Mouse (Mus musculus) right cerebral cortex, postnatal 10 days (tissue): ENCODE data around the gene Prph.
"Not testable (repeated sequence)": the region's sequence is repeated elsewhere in the genome, so short reads cannot be mapped to it uniquely, and the experiment has no call there.

Experiments used
- DNase-seq, 2 experiments: peaks; one replicate each; pipeline ENCODE4 v3.0.0; 2021; ENCODE audit warnings: low spot score in 2 of 2

The Prph gene

GRCm38 (mm10) chr15:99033498-99034270 is 21.3 kb upstream of the Prph start:
- DNase-seq: no peak

GRCm38 (mm10) chr15:99035431-99035830 is 19.5 kb upstream of the Prph start:
- DNase-seq: peak; percentile 48 to 53

GRCm38 (mm10) chr15:99036249-99036905 is 18.6 kb upstream of the Prph start:
- no peak for DNase-seq

GRCm38 (mm10) chr15:99038025-99038424 is 16.9 kb upstream of the Prph start:
- no peak for DNase-seq

GRCm38 (mm10) chr15:99038797-99039196 is 16.2 kb upstream of the Prph start:
- no peak for DNase-seq

- DNase-seq: no peak
Observed at GRCm38 (mm10) chr15:99039306-99039705, 15.7 kb upstream of the Prph start.

GRCm38 (mm10) chr15:99039996-99040919 is 14.7 kb upstream of the Prph start:
- DNase-seq: no peak

GRCm38 (mm10) chr15:99040920-99041856 is 13.8 kb upstream of the Prph start:
- DNase-seq: no peak

GRCm38 (mm10) chr15:99042334-99042733 is 12.6 kb upstream of the Prph start:
- no peak for DNase-seq

GRCm38 (mm10) chr15:99044854-99045253 is 10.1 kb upstream of the Prph start:
- DNase-seq: no peak

GRCm38 (mm10) chr15:99045734-99046133 is 9.2 kb upstream of the Prph start:
- DNase-seq: not testable (repeated sequence)

GRCm38 (mm10) chr15:99049473-99050253 is 5.3 kb upstream of the Prph start:
- peak; percentile 73 to 74 for DNase-seq

GRCm38 (mm10) chr15:99053373-99053772 is 1.6 kb upstream of the Prph start:
- DNase-seq: no peak

GRCm38 (mm10) chr15:99055511-99055961 is 562 bp downstream of the Prph start:
- DNase-seq: peak in 1 of 2 experiments; percentile 70

- no peak for DNase-seq
Observed at GRCm38 (mm10) chr15:99056332-99056731, 1.4 kb downstream of the Prph start.

GRCm38 (mm10) chr15:99065557-99066165 is 10.7 kb downstream of the Prph start:
- DNase-seq: no peak

GRCm38 (mm10) chr15:99071988-99072387 is 17.0 kb downstream of the Prph start:
- DNase-seq: no peak

- no peak for DNase-seq
Observed at GRCm38 (mm10) chr15:99074019-99074599, 19.1 kb downstream of the Prph start, which contains the start of gene Troap. Gene Troap (plus strand): TSS chr15:99074575.
